Mouse (Mus musculus): ENCODE measurements around the gene Atp6v0b.

DNA sequence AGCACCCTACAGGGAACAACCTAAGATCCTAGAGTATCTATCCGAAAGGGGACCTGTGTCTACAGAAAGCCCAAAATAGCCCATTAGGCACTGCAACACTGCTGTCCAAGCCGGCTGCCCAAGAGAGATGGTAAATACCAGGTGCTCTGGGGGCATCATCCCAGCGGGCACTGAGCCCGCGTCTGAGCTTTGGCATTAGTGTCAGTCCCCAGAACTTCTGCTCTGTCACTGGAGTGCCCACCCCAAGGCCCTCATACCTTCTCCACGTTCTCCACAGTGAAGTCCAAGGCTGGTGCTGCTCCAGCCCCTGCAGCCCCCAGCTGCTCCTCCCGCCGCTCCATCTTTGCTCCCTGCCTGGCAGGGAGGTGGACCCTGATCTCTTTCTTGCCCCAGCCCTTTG is 26.9 kb upstream of the Atp6v0b start:
- TF ChIP-seq CTCF (IDR thresholded peaks at IDR 0.05; ENCODE audit: low read depth), result no peak
- TF ChIP-seq EP300 (optimal IDR thresholded peaks at IDR 0.05), result no peak
